Mouse (Mus musculus) urinary bladder, postnatal 4 days (tissue): ENCODE results near the gene Plekhm2.

ENCODE experiments used
- DNase-seq, 2 experiments: peaks; one replicate each; pipeline ENCODE4 v3.0.0; 2021 to 2022; ENCODE audit warnings: low spot score in 2 of 2

Gene Plekhm2

GRCm38 (mm10) chr4:141605421-141605820 is 59.3 kb downstream of the Plekhm2 start:
- no peak for DNase-seq

GRCm38 (mm10) chr4:141604493-141604892 is 60.2 kb downstream of the Plekhm2 start:
- DNase-seq, result peak in 1 of 2 experiments; percentile 57

GRCm38 (mm10) chr4:141603921-141604320 is 60.8 kb downstream of the Plekhm2 start:
- no peak for DNase-seq

GRCm38 (mm10) chr4:141602523-141603223 is 62.0 kb downstream of the Plekhm2 start:
- no peak for DNase-seq

GRCm38 (mm10) chr4:141601148-141601862 is 63.4 kb downstream of the Plekhm2 start:
- no peak for DNase-seq

- no peak for DNase-seq
These were observed 64.3 kb downstream of the Plekhm2 start for GRCm38 (mm10) chr4:141600364-141600763.

- DNase-seq, result peak in 1 of 2 experiments; percentile 43
These were observed 65.2 kb downstream of the Plekhm2 start for GRCm38 (mm10) chr4:141599251-141600141.

- DNase-seq, result no peak
These were observed 65.8 kb downstream of the Plekhm2 start for GRCm38 (mm10) chr4:141598894-141599250.

GRCm38 (mm10) chr4:141598199-141598893 is 66.4 kb downstream of the Plekhm2 start:
- DNase-seq, result peak in 1 of 2 experiments; percentile 75

GRCm38 (mm10) chr4:141596700-141597328 is 67.9 kb downstream of the Plekhm2 start:
- DNase-seq, result no peak

- no peak for DNase-seq
These were observed 69.0 kb downstream of the Plekhm2 start for GRCm38 (mm10) chr4:141595605-141596268.

GRCm38 (mm10) chr4:141595138-141595537 is 69.6 kb downstream of the Plekhm2 start:
- DNase-seq, result no peak

- no peak for DNase-seq
These were observed 73.2 kb downstream of the Plekhm2 start for GRCm38 (mm10) chr4:141591547-141591946.

GRCm38 (mm10) chr4:141583919-141584318 is 80.8 kb downstream of the Plekhm2 start:
- no peak for DNase-seq

GRCm38 (mm10) chr4:141581051-141581450 is 83.6 kb downstream of the Plekhm2 start:
- no peak for DNase-seq

GRCm38 (mm10) chr4:141578833-141579232 is 85.9 kb downstream of the Plekhm2 start:
- DNase-seq, result no peak

- no peak for DNase-seq
These were observed 87.8 kb downstream of the Plekhm2 start for GRCm38 (mm10) chr4:141576877-141577276.

- DNase-seq, result no peak
These were observed 88.3 kb downstream of the Plekhm2 start for GRCm38 (mm10) chr4:141576404-141576803.
